Mouse (Mus musculus): ENCODE data around the gene Gm49661. TPM values are rescaled to one million over a fixed set of nuclear protein-coding genes. Genes with fewer than 3 reads are reported as not detected.

Gene Gm49661
- polyA plus RNA-seq, 1 experiment from 2014 or later: not detected

GRCm38 (mm10) chr8:84952612-84953255, 16.5 kb downstream of the Gm49661 start:
- ATAC-seq (replicated peaks; ENCODE audit: low FRiP score): no peak
- Histone ChIP-seq H3K27me3 (peaks cover 54% of the 10 kb centered on the region), H3K9ac (no peak overlapping the region), H3K4me2 (no peak overlapping the region), H3K36me3 (peaks cover 15% of the 10 kb centered on the region), H3K9me3 (replicated peaks) (no peaks in the 10 kb centered on the region), H3K4me3 (replicated peaks) (no peak overlapping the region), H3K27ac (no peak overlapping the region), H3K4me1 (no peaks in the 10 kb centered on the region)
- WGBS: 6% methylated on average over 18 of the region's 18 CpGs

- no peak overlapping the region for H3K9ac ChIP-seq
- H3K27me3 ChIP-seq: peaks cover 82% of the 10 kb centered on the region
- no peaks in the 10 kb centered on the region for H3K36me3 ChIP-seq
- ATAC-seq (replicated peaks; ENCODE audit: low FRiP score): no peak
- H3K4me1 ChIP-seq: peaks cover 15% of the 10 kb centered on the region
- no peak overlapping the region for H3K27ac ChIP-seq
- 21% methylated on average over 12 of the region's 12 CpGs for WGBS
- H3K9me3 ChIP-seq (replicated peaks): no peaks in the 10 kb centered on the region
- no peak overlapping the region for H3K4me2 ChIP-seq
- H3K4me3 ChIP-seq (replicated peaks): no peak overlapping the region
Measured at GRCm38 (mm10) chr8:84949753-84950152, 19.5 kb downstream of the Gm49661 start.

GRCm38 (mm10) chr8:84947241-84947545, 22.0 kb downstream of the Gm49661 start:
- ATAC-seq (replicated peaks; ENCODE audit: low FRiP score): no peak
- no peaks in the 10 kb centered on the region for H3K36me3 ChIP-seq
- WGBS: 14% methylated on average over 9 of the region's 9 CpGs

GRCm38 (mm10) chr8:84946528-84947240, 22.5 kb downstream of the Gm49661 start, which contains the start of gene Rtbdn:
Rtbdn (plus strand) TSS chr8:84946991.
- H3K9ac ChIP-seq: no peak within 1 kb of the TSS
- H3K4me2 ChIP-seq: peak within 1 kb of the TSS; percentile 84
- no peaks in the 10 kb centered on the region for H3K36me3 ChIP-seq
- WGBS: 7% methylated on average over 17 of the region's 17 CpGs
- H3K27ac ChIP-seq: no peak within 1 kb of the TSS
- H3K4me1 ChIP-seq: peaks cover 20% of the 10 kb centered on the region
- no peak for ATAC-seq (replicated peaks; ENCODE audit: low FRiP score)
- H3K4me3 ChIP-seq (replicated peaks): peak within 1 kb of the TSS; percentile 48
- H3K27me3 ChIP-seq: peaks cover 88% of the 10 kb centered on the region
- no peaks in the 10 kb centered on the region for H3K9me3 ChIP-seq (replicated peaks)

More at GRCm38 (mm10) chr8:84947241-84947545, 22.0 kb downstream of the Gm49661 start:
- no peak overlapping the region for H3K9ac ChIP-seq
- H3K27me3 ChIP-seq: peaks cover 88% of the 10 kb centered on the region
- no peak overlapping the region for H3K27ac ChIP-seq
- no peak overlapping the region for H3K4me3 ChIP-seq (replicated peaks)
- no peak overlapping the region for H3K4me2 ChIP-seq
- peaks cover 20% of the 10 kb centered on the region for H3K4me1 ChIP-seq
- H3K9me3 ChIP-seq (replicated peaks): no peaks in the 10 kb centered on the region

- peak; percentile 43; the same call in 1 of the 2 replicates for ATAC-seq (replicated peaks; ENCODE audit: low FRiP score)
- H3K27ac ChIP-seq: no peak overlapping the region
- under 1% methylated on average over 62 of the region's 67 CpGs for WGBS
- H3K9me3 ChIP-seq (replicated peaks): no peaks in the 10 kb centered on the region
- no peak overlapping the region for H3K9ac ChIP-seq
- peak overlapping the region; percentile 84 for H3K4me2 ChIP-seq
- peaks cover 20% of the 10 kb centered on the region for H3K4me1 ChIP-seq
- H3K4me3 ChIP-seq (replicated peaks): peak overlapping the region; percentile 48
- H3K27me3 ChIP-seq: peaks cover 88% of the 10 kb centered on the region
- no peaks in the 10 kb centered on the region for H3K36me3 ChIP-seq
Measured at GRCm38 (mm10) chr8:84945633-84946527, 23.4 kb downstream of the Gm49661 start.

GRCm38 (mm10) chr8:84945235-84945632, 24.0 kb downstream of the Gm49661 start:
- WGBS: 4% methylated on average over 11 of the region's 11 CpGs

GRCm38 (mm10) chr8:84944478-84945160, 24.6 kb downstream of the Gm49661 start:
- ATAC-seq (replicated peaks; ENCODE audit: low FRiP score): no peak
- 2% methylated on average over 26 of the region's 26 CpGs for WGBS
- H3K27ac ChIP-seq: no peak overlapping the region
- H3K4me3 ChIP-seq (replicated peaks): peak overlapping the region; percentile 16
- H3K9ac ChIP-seq: no peak overlapping the region
- no peaks in the 10 kb centered on the region for H3K36me3 ChIP-seq
- H3K9me3 ChIP-seq (replicated peaks): no peaks in the 10 kb centered on the region
- H3K4me1 ChIP-seq: peaks cover 20% of the 10 kb centered on the region
- H3K27me3 ChIP-seq: peaks cover 88% of the 10 kb centered on the region
- H3K4me2 ChIP-seq: peak overlapping the region; percentile 33

More at GRCm38 (mm10) chr8:84945235-84945632, 24.0 kb downstream of the Gm49661 start:
- H3K4me1 ChIP-seq: peaks cover 20% of the 10 kb centered on the region
- H3K4me2 ChIP-seq: peak overlapping the region; percentile 84
- H3K4me3 ChIP-seq (replicated peaks): peak overlapping the region; percentile 48
- H3K27ac ChIP-seq: no peak overlapping the region
- H3K9ac ChIP-seq: no peak overlapping the region
- no peaks in the 10 kb centered on the region for H3K36me3 ChIP-seq
- peak; percentile 12; the same call in 1 of the 2 replicates for ATAC-seq (replicated peaks; ENCODE audit: low FRiP score)
- no peaks in the 10 kb centered on the region for H3K9me3 ChIP-seq (replicated peaks)
- H3K27me3 ChIP-seq: peaks cover 88% of the 10 kb centered on the region

GRCm38 (mm10) chr8:84943699-84944098, 25.5 kb downstream of the Gm49661 start:
- Histone ChIP-seq H3K4me3 (replicated peaks) (no peak overlapping the region), H3K9ac (no peak overlapping the region), H3K27ac (no peak overlapping the region), H3K4me1 (peaks cover 20% of the 10 kb centered on the region), H3K36me3 (no peaks in the 10 kb centered on the region), H3K27me3 (peaks cover 93% of the 10 kb centered on the region), H3K9me3 (replicated peaks) (no peaks in the 10 kb centered on the region), H3K4me2 (no peak overlapping the region)
- ATAC-seq (replicated peaks; ENCODE audit: low FRiP score): no peak
- WGBS: 16% methylated on average over 4 of the region's 4 CpGs

- no peaks in the 10 kb centered on the region for H3K9me3 ChIP-seq (replicated peaks)
- no peaks in the 10 kb centered on the region for H3K36me3 ChIP-seq
- WGBS: 64% methylated on average over 13 of the region's 13 CpGs
- peaks cover 91% of the 10 kb centered on the region for H3K27me3 ChIP-seq
- peak overlapping the region; percentile 48 for H3K4me3 ChIP-seq (replicated peaks)
- H3K4me1 ChIP-seq: peaks cover 21% of the 10 kb centered on the region
- H3K27ac ChIP-seq: no peak overlapping the region
- no peak for ATAC-seq (replicated peaks; ENCODE audit: low FRiP score)
- no peak overlapping the region for H3K9ac ChIP-seq
- peak overlapping the region; percentile 87 for H3K4me2 ChIP-seq
Measured at GRCm38 (mm10) chr8:84937620-84938485, 31.4 kb downstream of the Gm49661 start.

GRCm38 (mm10) chr8:84936962-84937546, 32.2 kb downstream of the Gm49661 start, which contains the start of gene Mast1:
Mast1 (minus strand) TSS chr8:84937359.
- Histone ChIP-seq H3K27ac (no peak within 1 kb of the TSS), H3K9ac (0 out of 2 replicates have a peak within 1 kb of the TSS, but pooled peaks have one; percentile 21), H3K9me3 (replicated peaks) (no peaks in the 10 kb centered on the region), H3K4me1 (peaks cover 21% of the 10 kb centered on the region), H3K4me2 (peak within 1 kb of the TSS; percentile 87), H3K36me3 (no peaks in the 10 kb centered on the region), H3K27me3 (peaks cover 93% of the 10 kb centered on the region), H3K4me3 (replicated peaks) (peak within 1 kb of the TSS; percentile 48)
- 1% methylated on average over 48 of the region's 50 CpGs for WGBS
- ATAC-seq (replicated peaks; ENCODE audit: low FRiP score): peak; percentile 61

Data from kidney, embryonic 15.5 days (tissue).